Mouse (Mus musculus) left cerebral cortex, adult 9 months (tissue): ENCODE data around the gene Pnma1.

Experiments used
- DNase-seq, 2 experiments: peaks; one replicate each; pipeline ENCODE4 v3.0.0; 2022; ENCODE audit warnings: low spot score in 2 of 2

Gene Pnma1

GRCm38 (mm10) chr12:84178652-84179445 lies 30.6 kb upstream of the Pnma1 start:
- DNase-seq: no peak

- DNase-seq: no peak
These were observed 29.8 kb upstream of the Pnma1 start for GRCm38 (mm10) chr12:84178052-84178451.

- DNase-seq: no peak
These were observed 28.8 kb upstream of the Pnma1 start for GRCm38 (mm10) chr12:84176886-84177765.

DNA sequence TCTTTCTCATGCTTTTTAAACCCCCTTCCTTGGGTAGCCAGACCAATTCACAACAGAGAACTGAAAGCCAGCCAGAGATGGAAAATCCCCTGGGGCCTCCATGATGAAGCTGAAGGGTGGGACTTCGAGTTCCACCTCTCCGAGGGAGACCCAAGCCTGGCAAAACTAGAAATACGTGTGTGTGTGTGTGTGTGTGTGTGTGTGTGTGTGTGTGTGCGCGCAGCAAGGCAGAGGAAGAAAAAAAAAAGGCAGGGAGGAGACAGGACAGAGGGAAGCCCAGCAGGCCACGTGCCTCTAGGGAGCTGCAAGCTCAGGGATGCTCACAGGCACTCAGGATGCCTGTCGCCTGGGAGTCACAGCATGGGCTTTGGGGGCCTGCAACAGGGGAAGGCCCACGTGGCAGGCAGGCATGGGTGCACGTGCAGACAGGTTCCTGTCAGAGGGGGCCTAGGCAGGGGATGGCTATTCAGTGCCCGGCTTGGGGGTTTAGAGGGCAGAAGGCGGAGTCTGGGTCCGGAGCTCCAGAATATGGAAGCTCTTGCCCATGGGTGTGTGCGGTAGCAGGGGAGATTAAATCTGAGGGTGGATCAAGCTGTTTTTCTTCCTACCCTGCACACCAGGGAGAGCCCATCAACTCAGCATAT lies 28.0 kb upstream of the Pnma1 start:
- peak in 1 of 2 experiments; percentile 45 for DNase-seq

DNA sequence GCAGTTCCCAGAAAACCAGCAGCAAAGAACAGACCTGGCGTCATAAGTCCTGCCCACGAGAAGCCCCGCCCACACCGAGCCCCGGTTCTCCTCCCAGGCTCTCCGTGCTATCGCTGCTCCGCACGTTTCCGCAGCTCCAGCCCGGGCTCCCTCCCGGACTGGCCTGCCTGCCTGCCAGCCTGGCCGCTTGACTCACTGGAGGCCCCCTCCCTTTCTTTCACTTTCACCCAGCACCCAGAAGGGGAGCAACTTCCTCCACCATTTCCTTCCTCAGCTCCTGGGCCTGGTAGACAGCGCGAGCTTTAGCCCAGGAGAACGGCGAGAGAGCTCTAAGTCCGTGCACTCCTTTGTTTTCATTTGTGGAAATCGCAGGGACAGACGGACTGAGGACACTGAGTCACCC lies 27.4 kb upstream of the Pnma1 start:
- peak; percentile 66 to 86 for DNase-seq

GRCm38 (mm10) chr12:84174871-84175270 lies 26.6 kb upstream of the Pnma1 start:
- no peak for DNase-seq

GRCm38 (mm10) chr12:84174190-84174811 lies 26.0 kb upstream of the Pnma1 start:
- DNase-seq: no peak

GRCm38 (mm10) chr12:84173309-84173915 lies 25.1 kb upstream of the Pnma1 start:
- DNase-seq: no peak

GRCm38 (mm10) chr12:84172862-84173261 lies 24.6 kb upstream of the Pnma1 start:
- DNase-seq: peak in 1 of 2 experiments; percentile 39

GRCm38 (mm10) chr12:84172216-84172615 lies 23.9 kb upstream of the Pnma1 start:
- no peak for DNase-seq

GRCm38 (mm10) chr12:84170610-84171009 lies 22.3 kb upstream of the Pnma1 start:
- no peak for DNase-seq

GRCm38 (mm10) chr12:84165631-84166373 lies 17.5 kb upstream of the Pnma1 start:
- DNase-seq: no peak

DNA sequence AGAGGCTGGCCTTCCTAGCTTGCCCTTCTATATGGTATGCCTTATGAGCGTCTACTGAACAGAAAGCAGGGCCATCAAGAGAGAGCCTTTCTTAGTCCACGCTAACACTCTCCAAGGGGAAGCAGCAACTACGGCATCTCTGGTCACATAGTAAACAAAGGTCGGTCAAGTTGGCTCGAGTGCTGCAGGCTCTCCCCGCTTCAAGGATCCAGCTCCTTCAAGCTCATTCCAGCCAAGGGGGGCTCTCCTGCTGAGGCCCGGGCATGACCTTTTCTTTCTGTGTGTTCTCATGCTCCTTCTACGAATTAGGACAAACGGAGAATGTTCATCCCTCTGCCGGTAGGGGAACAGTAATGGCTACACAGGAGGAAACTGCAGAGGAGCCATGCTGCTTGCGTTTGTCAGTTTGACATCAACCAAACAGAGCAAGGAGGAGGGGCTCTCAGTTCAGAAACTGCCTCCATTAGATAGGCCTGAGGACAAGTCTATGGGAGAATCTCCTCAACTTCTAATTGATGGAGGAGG lies 15.4 kb upstream of the Pnma1 start:
- no peak for DNase-seq

GRCm38 (mm10) chr12:84163133-84163532 lies 14.8 kb upstream of the Pnma1 start:
- no peak for DNase-seq

DNA sequence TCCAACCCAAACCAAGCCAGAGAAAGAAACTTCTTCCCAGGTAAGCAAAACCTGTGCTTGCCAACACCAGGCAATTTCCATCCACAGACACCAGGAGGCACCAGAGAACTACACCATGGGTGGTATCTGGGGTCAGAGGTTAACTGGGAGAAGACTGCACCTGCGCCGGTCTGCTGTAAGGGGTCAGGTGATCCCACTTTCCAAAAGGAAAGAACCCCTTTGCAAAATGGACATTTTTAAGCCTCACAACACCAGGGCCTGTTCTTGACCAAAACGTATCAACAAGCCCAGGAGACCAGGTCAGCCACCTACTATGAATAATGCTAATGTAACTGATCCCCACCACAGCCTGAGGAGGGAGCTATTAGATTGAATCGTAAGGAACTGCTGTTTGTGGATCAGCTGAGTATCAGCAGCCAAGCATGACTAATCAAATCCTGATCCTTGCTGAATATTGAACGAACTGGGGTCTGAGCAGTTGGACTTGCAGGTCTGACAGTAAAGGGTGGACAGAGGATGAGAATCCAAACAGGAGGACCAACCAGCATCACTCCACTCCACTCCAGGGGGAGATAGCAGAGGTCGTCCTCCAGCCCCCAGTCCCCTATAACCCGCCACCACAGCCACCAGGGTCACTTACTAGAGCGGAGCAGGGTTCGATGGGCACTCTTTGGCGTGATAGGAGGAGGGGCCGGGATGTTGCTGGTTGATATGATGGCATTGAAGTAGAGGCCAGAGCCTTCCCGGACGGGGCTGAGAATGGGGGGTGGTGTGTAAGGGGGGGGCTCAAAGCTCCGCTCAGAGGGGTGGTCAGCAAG lies 13.5 kb upstream of the Pnma1 start:
- no peak for DNase-seq

GRCm38 (mm10) chr12:84161116-84161515 lies 12.8 kb upstream of the Pnma1 start:
- no peak for DNase-seq

DNA sequence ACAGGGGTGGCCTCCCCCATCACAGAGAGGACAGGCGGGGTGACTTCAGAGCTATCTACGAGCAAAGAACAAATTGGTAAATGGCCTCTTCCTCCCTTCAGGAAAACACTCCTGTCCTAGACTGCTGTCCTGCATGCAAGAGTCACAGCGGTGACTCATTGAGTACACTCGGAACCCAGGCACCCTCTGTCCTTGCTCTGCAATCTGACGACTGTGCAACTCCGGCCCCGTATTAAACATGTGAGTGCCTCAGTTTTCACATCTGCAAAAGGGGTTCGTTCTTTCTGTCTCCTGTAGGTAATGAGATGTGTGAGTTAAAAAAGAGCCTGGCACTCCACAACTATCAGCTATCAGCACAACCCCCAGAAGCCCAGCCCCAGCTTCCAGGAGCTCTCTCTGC lies 12.2 kb upstream of the Pnma1 start:
- DNase-seq: no peak

DNA sequence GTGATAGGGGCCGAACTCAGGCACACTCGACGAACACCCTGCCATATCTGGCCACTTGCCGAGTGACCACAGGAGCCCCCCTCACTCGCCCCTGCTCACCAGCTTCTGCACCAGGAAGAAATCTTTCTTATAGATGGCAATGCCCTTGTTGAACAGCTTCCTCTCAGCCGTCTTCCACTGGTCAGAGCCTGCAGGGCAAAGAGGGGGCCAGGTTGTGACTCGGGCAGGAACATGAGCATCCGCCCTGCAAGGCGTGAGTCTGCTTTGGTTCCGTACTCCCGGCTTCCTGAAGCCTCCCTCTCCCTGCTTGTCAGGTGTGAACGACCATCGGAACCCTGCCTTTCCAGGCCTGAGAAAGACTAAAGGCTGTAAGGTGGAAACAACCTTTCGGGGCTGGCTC lies 9.9 kb upstream of the Pnma1 start:
- DNase-seq: no peak

DNA sequence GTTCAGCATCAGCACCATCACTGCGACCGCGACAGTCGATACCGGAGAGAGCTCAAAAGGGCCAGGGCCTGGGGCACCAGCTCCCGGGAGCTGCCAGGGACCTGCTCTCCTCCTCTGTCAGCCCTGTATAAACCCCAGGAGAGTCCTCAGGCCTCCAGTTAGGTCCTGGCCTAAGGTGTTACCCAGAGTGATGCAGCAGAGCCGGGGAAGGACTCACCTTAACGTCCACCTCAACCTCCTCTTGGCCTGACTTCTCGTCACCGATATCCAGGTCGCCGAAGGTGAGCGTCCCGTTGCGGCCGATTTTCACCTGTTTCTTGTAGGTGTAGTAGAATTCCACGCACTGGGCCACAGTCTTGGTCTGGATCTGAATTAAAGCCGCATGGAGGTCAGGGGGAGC lies 7.9 kb upstream of the Pnma1 start:
- DNase-seq: no peak

GRCm38 (mm10) chr12:84155523-84155871 lies 7.2 kb upstream of the Pnma1 start:
- DNase-seq: no peak
